Mouse (Mus musculus): ENCODE data around the gene Sgip1.
A peak's percentile ranks its signal among the peaks of the same experiment; 100 is the strongest.

The Sgip1 gene

GRCm38 (mm10) chr4:102978440-102978839, 237.3 kb downstream of the Sgip1 start, which contains the start of gene Tctex1d1:
TSS of gene Tctex1d1 (plus strand) at chr4:102978606.
- no peak for DNase-seq

GRCm38 (mm10) chr4:102979385-102979784, 238.3 kb downstream of the Sgip1 start:
- DNase-seq = no peak

GRCm38 (mm10) chr4:102981709-102982108, 240.6 kb downstream of the Sgip1 start:
- DNase-seq = no peak

GRCm38 (mm10) chr4:102986173-102986572, 245.1 kb downstream of the Sgip1 start:
- no peak for DNase-seq

- DNase-seq = peak; percentile 13 to 54
Measured at GRCm38 (mm10) chr4:102986917-102987316, 245.8 kb downstream of the Sgip1 start.

- DNase-seq = no peak
Measured at GRCm38 (mm10) chr4:102987325-102987724, 246.2 kb downstream of the Sgip1 start.

GRCm38 (mm10) chr4:102987756-102988155, 246.7 kb downstream of the Sgip1 start:
- no peak for DNase-seq

- DNase-seq = no peak
Measured at GRCm38 (mm10) chr4:102988526-102988925, 247.4 kb downstream of the Sgip1 start.

- DNase-seq = no peak
Measured at GRCm38 (mm10) chr4:102989391-102989790, 248.3 kb downstream of the Sgip1 start.

- DNase-seq = no peak
Measured at GRCm38 (mm10) chr4:102990016-102990415, 248.9 kb downstream of the Sgip1 start.

- no peak for DNase-seq
Measured at GRCm38 (mm10) chr4:102990595-102991340, 249.7 kb downstream of the Sgip1 start.

GRCm38 (mm10) chr4:102991685-102992084, 250.6 kb downstream of the Sgip1 start:
- DNase-seq = no peak

- DNase-seq = no peak
Measured at GRCm38 (mm10) chr4:103004681-103005080, 263.6 kb downstream of the Sgip1 start.

- DNase-seq = no peak
Measured at GRCm38 (mm10) chr4:103005190-103005945, 264.3 kb downstream of the Sgip1 start.

- DNase-seq = no peak
Measured at GRCm38 (mm10) chr4:103006266-103006665, 265.2 kb downstream of the Sgip1 start.

- no peak for DNase-seq
Measured at GRCm38 (mm10) chr4:103006943-103007418, 265.9 kb downstream of the Sgip1 start.

- DNase-seq = no peak
Measured at GRCm38 (mm10) chr4:103010734-103011133, 269.6 kb downstream of the Sgip1 start.

GRCm38 (mm10) chr4:103011823-103012222, 270.7 kb downstream of the Sgip1 start:
- DNase-seq = no peak

GRCm38 (mm10) chr4:103013490-103013889, 272.4 kb downstream of the Sgip1 start:
- DNase-seq = no peak
